ENCODE assay signal across 1 mouse cellular context in the genomic region with DNA sequence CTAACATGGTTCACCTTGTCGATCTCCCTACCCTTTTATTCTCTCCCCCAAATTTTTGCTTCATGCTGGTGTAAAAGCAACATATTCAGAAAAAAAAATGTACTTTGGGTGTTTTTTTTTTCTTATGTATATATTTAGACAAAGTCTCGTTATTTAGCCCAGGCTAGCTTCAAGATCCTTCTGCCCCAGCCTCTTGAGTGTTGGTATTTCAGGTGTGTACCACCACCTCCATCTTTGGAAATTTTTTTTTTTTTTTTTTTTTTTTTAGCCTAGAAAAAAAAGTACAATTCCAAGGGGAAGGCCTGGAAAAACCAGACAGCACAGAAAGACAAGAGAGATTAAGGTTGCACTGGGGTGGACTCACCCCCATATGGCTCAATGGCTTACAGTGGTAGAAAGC.
TF ChIP-seq lines count a peak whose summit lies in the region.

No protein-coding gene starts in this region.

TF ChIP-seq in CH12.LX, 34 proteins besides CTCF, POLR2A, EP300 and RAD21:
- TF ChIP-seq GABPA (IDR thresholded peaks at IDR 0.05; ENCODE audit: insufficient replicate concordance, low read depth, low read length) = no peak
- peak; percentile 73 for TF ChIP-seq ZNF384 (IDR thresholded peaks at IDR 0.05; ENCODE audit: low read depth, low read length)
TF ChIP-seq in CH12.LX: peak in this region for 1.
